Mouse (Mus musculus): ENCODE measurements around the gene Olfr173. TPM values are rescaled to one million over a fixed set of nuclear protein-coding genes. Genes with fewer than 3 reads are reported as not detected.

Gene Olfr173
- polyA plus RNA-seq (2015; fragmentation: Nextera tagmentation; extraction: Ambion mirVana): not detected in 2 replicates

DNA sequence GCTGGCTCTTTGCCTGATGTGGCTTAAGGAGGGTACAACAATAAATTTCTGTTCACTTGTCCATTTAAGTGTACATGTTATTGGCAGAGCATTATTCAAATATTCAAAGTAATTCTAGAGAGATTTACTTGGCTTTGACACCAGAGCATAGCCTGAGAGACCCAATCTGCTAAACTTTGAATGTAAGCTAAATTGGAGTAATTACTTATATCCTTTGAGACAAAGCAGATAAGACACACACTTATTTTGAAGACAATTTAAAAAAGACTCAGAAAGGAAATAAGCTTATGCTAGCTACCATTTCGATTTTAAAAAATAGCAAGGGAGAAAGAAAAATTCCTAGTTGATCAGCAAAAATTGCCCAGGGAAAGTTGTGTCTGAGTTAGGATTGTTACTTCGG is at the start of gene Olfr173:
Gene Olfr173, minus strand, starts transcription at position 101 of the 400 bp plus-strand sequence.
- no peak within 1 kb of the TSS for H3K4me3 ChIP-seq
- H3K27me3 ChIP-seq (replicated peaks): no peaks in the 10 kb centered on the region
- no peak within 1 kb of the TSS for H3K27ac ChIP-seq
- no peaks in the 10 kb centered on the region for H3K4me1 ChIP-seq
- WGBS: 76% methylated on average over 2 of the region's 2 CpGs
- H3K9me3 ChIP-seq: no peaks in the 10 kb centered on the region
- ATAC-seq (replicated peaks): no peak
- H3K36me3 ChIP-seq (replicated peaks): no peaks in the 10 kb centered on the region
- H3K4me2 ChIP-seq: no peak within 1 kb of the TSS
- no peak within 1 kb of the TSS for H3K9ac ChIP-seq

DNA sequence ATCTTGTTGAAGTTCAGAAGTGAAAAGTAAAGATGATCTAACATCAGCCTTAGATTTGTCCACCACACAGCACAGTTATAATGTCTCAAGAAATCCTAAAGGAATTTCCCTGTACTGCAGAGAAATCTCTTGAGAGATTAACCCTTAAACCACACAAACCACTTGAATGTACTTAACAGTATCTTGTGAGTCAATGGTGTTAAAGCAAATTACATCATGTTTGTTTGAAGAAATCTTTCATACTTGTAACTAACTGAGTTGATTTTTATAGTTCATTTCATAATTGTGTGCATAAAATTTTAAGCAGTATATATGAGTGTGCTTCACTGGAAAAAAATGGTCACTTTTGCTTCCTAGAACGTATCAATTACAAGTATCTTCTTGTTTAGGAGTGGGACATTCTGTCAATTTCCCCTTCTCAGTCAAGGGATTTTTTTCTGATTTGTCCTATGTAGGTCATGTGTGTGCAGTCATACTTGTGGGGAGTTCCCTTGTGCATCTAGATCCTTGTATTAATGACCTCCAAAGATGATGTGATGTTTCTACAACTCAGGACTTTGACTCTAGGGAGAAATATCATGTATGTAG is 26.8 kb upstream of the Olfr173 start, which contains the start of gene Olfr175-ps1:
Gene Olfr175-ps1, minus strand, starts transcription at position 51 of the 588 bp plus-strand sequence.
- no peaks in the 10 kb centered on the region for H3K27me3 ChIP-seq (replicated peaks)
- no peaks in the 10 kb centered on the region for H3K4me1 ChIP-seq
- no peak within 1 kb of the TSS for H3K27ac ChIP-seq
- no peak within 1 kb of the TSS for H3K9ac ChIP-seq
- H3K36me3 ChIP-seq (replicated peaks): no peaks in the 10 kb centered on the region
- WGBS: 91% methylated on average over 1 of the region's 1 CpGs
- no peak within 1 kb of the TSS for H3K4me3 ChIP-seq
- no peak for ATAC-seq (replicated peaks)
- no peaks in the 10 kb centered on the region for H3K9me3 ChIP-seq
- H3K4me2 ChIP-seq: no peak within 1 kb of the TSS

- no peak within 1 kb of the TSS for H3K9ac ChIP-seq
- no peaks in the 10 kb centered on the region for H3K27me3 ChIP-seq (replicated peaks)
- H3K4me2 ChIP-seq: no peak within 1 kb of the TSS
- no peaks in the 10 kb centered on the region for H3K9me3 ChIP-seq
- no peaks in the 10 kb centered on the region for H3K4me1 ChIP-seq
- ATAC-seq (replicated peaks): no peak
- H3K27ac ChIP-seq: no peak within 1 kb of the TSS
- 66% methylated on average over 1 of the region's 1 CpGs for WGBS
- no peak within 1 kb of the TSS for H3K4me3 ChIP-seq
- no peaks in the 10 kb centered on the region for H3K36me3 ChIP-seq (replicated peaks)
These were observed 37.0 kb downstream of the Olfr173 start, which contains the start of gene Olfr172 for GRCm38 (mm10) chr16:58763076-58763475. Olfr172 (minus strand) TSS chr16:58763176.

GRCm38 (mm10) chr16:58756191-58756590 is 43.9 kb downstream of the Olfr173 start:
- ATAC-seq (replicated peaks): no peak
- no peak overlapping the region for H3K27ac ChIP-seq
- H3K27me3 ChIP-seq (replicated peaks): no peaks in the 10 kb centered on the region
- no peaks in the 10 kb centered on the region for H3K36me3 ChIP-seq (replicated peaks)
- no peak overlapping the region for H3K4me2 ChIP-seq
- H3K9me3 ChIP-seq: no peaks in the 10 kb centered on the region
- H3K4me1 ChIP-seq: no peaks in the 10 kb centered on the region
- no peak overlapping the region for H3K4me3 ChIP-seq
- H3K9ac ChIP-seq: no peak overlapping the region

DNA sequence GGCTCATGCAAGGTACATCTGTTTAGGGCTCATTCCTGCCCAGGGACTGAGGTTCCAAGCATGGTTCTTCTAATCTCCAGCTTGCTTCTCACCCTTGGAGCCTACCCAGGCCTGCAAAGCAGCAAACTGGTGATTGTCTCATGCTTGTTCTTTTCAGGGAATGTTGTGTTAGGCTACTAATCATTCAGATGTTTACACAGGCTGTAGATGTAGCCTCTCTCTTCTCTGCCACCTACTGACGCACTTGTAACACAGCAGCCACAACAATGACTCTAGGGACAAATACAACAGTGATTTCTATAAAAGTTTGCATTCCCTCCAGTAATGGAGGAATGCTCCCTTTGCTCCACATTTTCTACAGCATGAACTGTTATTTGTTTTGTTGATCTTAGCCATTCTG is 48.8 kb downstream of the Olfr173 start:
- Histone ChIP-seq H3K9ac (no peak overlapping the region), H3K36me3 (replicated peaks) (no peaks in the 10 kb centered on the region), H3K27me3 (replicated peaks) (no peaks in the 10 kb centered on the region), H3K9me3 (no peaks in the 10 kb centered on the region), H3K4me3 (no peak overlapping the region), H3K27ac (no peak overlapping the region), H3K4me1 (no peaks in the 10 kb centered on the region), H3K4me2 (no peak overlapping the region)
- ATAC-seq (replicated peaks): no peak
- WGBS: 20% methylated on average over 1 of the region's 1 CpGs

DNA sequence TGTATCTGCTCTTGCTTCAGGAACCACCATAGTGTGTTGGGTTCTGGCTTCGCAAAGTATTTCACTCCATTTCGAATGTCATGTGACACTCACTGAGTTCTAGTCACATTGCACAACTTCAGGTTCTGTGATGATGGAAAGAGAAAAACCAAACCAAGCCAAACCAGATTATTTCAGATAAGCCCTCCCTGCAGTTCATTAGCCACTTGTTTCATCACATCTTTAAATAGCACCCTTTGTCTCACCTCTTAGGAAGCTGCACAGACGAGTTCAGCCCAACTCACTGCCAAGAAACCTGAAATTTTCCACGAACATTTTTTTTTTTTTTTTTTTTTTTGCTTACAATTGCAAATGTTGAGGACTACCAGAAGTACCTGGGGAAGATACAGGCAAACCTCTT is 53.4 kb downstream of the Olfr173 start:
- Histone ChIP-seq H3K9ac (no peak overlapping the region), H3K36me3 (replicated peaks) (no peaks in the 10 kb centered on the region), H3K27ac (no peak overlapping the region), H3K4me1 (no peaks in the 10 kb centered on the region), H3K27me3 (replicated peaks) (no peaks in the 10 kb centered on the region), H3K4me3 (no peak overlapping the region), H3K9me3 (no peaks in the 10 kb centered on the region), H3K4me2 (no peak overlapping the region)
- no peak for ATAC-seq (replicated peaks)
- 81% methylated on average over 4 of the region's 4 CpGs for WGBS

Small RNA genes lying within 50 kb of the gene (microRNA-seq; reads per million reads assigned to microRNA genes)
- not detected for gene Gm27564

Other genes starting within 250 kb of the Olfr173 start
- not detected in 2 replicates for gene Gm813, start 183.3 kb downstream of the Olfr173 start, polyA plus RNA-seq (2015; fragmentation: Nextera tagmentation; extraction: Ambion mirVana)
- not detected in 2 replicates for gene E330017A01Rik, start 161.5 kb downstream of the Olfr173 start, polyA plus RNA-seq (2015; fragmentation: Nextera tagmentation; extraction: Ambion mirVana)
- gene Cpox, start 130.0 kb downstream of the Olfr173 start, polyA plus RNA-seq (2015; fragmentation: Nextera tagmentation; extraction: Ambion mirVana): 15.5 and 15.8 TPM in 2 replicates
- 0.13 TPM in 1 of 2 replicates, not detected in the other for gene Gpr15, start 81.2 kb downstream of the Olfr173 start, polyA plus RNA-seq (2015; fragmentation: Nextera tagmentation; extraction: Ambion mirVana)
- gene Cldnd1, start 72.4 kb downstream of the Olfr173 start, polyA plus RNA-seq (2015; fragmentation: Nextera tagmentation; extraction: Ambion mirVana): 124 and 130 TPM in 2 replicates
- gene Olfr172, start 37.1 kb downstream of the Olfr173 start, polyA plus RNA-seq (2015; fragmentation: Nextera tagmentation; extraction: Ambion mirVana): not detected in 2 replicates
- not detected in 2 replicates for gene Olfr175-ps1, start 26.5 kb upstream of the Olfr173 start, polyA plus RNA-seq (2015; fragmentation: Nextera tagmentation; extraction: Ambion mirVana)
- gene Olfr177, start 74.5 kb upstream of the Olfr173 start, polyA plus RNA-seq (2015; fragmentation: Nextera tagmentation; extraction: Ambion mirVana): not detected in 2 replicates
- gene Olfr178, start 91.8 kb upstream of the Olfr173 start, polyA plus RNA-seq (2015; fragmentation: Nextera tagmentation; extraction: Ambion mirVana): not detected in 2 replicates
- not detected in 2 replicates for gene Olfr181, start 128.5 kb upstream of the Olfr173 start, polyA plus RNA-seq (2015; fragmentation: Nextera tagmentation; extraction: Ambion mirVana)
- gene Olfr180, start 129.1 kb upstream of the Olfr173 start, polyA plus RNA-seq (2015; fragmentation: Nextera tagmentation; extraction: Ambion mirVana): not detected in 2 replicates
- gene Olfr183, start 195.1 kb upstream of the Olfr173 start, polyA plus RNA-seq (2015; fragmentation: Nextera tagmentation; extraction: Ambion mirVana): not detected in 2 replicates
- gene Olfr186, start 230.0 kb upstream of the Olfr173 start, polyA plus RNA-seq (2015; fragmentation: Nextera tagmentation; extraction: Ambion mirVana): not detected in 2 replicates
- not detected in 2 replicates for gene Olfr187, start 239.5 kb upstream of the Olfr173 start, polyA plus RNA-seq (2015; fragmentation: Nextera tagmentation; extraction: Ambion mirVana)

Data from midbrain, embryonic 15.5 days (tissue).